ENCODE assay signal across 13 mouse cellular contexts in genomic region chr6:55010330-55011091, GRCm38 (mm10). TPM values are rescaled to one million over a fixed set of nuclear protein-coding genes. Genes with fewer than 3 reads are reported as not detected.
A peak's percentile ranks its signal among the peaks of the same experiment; 100 is the strongest.
DNase-seq lines count a peak whose midpoint lies in the region; ATAC-seq and TF ChIP-seq lines count a peak whose summit lies in the region.
"Had no signal": no experiment of that assay in that cellular context is flagged by ENCODE, and none has a peak within 500 bp of the region (broad histone marks: within the 10 kb centered on the region; RNA-seq: fewer than 3 reads in every experiment).

No protein-coding gene starts in this region.

- no peak overlapping the region for H3K27ac ChIP-seq in heart, embryonic 13.5 days (replicated peaks)
- peak overlapping the region; percentile 90 for H3K27ac ChIP-seq in hindbrain, embryonic 10.5 days
- H3K27ac ChIP-seq in intestine, postnatal 0 days (ENCODE audit: low read depth, low read length) = no peak overlapping the region
- peak overlapping the region; percentile 66; the same call in 1 of the 2 replicates for H3K27ac ChIP-seq in neural tube, embryonic 12.5 days

- no peaks in the 10 kb centered on the region for H3K9me3 ChIP-seq in heart, embryonic 13.5 days
- peaks cover 7% of the 10 kb centered on the region; the same call in 1 of the 2 replicates for H3K9me3 ChIP-seq in hindbrain, embryonic 10.5 days
- no peaks in the 10 kb centered on the region for H3K9me3 ChIP-seq in intestine, postnatal 0 days (ENCODE audit: control insufficient read depth)
- peaks cover 8% of the 10 kb centered on the region; the same call in 1 of the 2 replicates for H3K9me3 ChIP-seq in neural tube, embryonic 12.5 days

- H3K27me3 ChIP-seq in heart, embryonic 13.5 days (replicated peaks) = no peaks in the 10 kb centered on the region
- H3K27me3 ChIP-seq in hindbrain, embryonic 10.5 days (ENCODE audit: insufficient read depth, poor library complexity, severe bottlenecking) = peaks cover 14% of the 10 kb centered on the region
- H3K27me3 ChIP-seq in intestine, postnatal 0 days (replicated peaks; ENCODE audit: control insufficient read depth, insufficient read depth, low read length) = no peaks in the 10 kb centered on the region
- no peaks in the 10 kb centered on the region for H3K27me3 ChIP-seq in neural tube, embryonic 12.5 days (replicated peaks)

- no peak overlapping the region for H3K9ac ChIP-seq in heart, embryonic 13.5 days
- H3K9ac ChIP-seq in intestine, postnatal 0 days (ENCODE audit: low read depth, low read length) = no peak overlapping the region
- no peak overlapping the region for H3K9ac ChIP-seq in neural tube, embryonic 12.5 days

- no peak for DNase-seq in heart, postnatal 4 days
- DNase-seq in hindbrain, embryonic 10.5 days (ENCODE audit: low spot score) = no peak
- no peak for DNase-seq in spleen, postnatal 14 days (ENCODE audit: low spot score in 2 of 2)
- DNase-seq in urinary bladder, postnatal 14 days (ENCODE audit: low spot score) = no peak
- DNase-seq in right cerebral cortex, postnatal 4 days = no peak
- DNase-seq: adrenal gland, adult 2 months; heart, postnatal 36 days; kidney, postnatal 36 days; thymus, postnatal 4 days had no signal

- ATAC-seq in heart, embryonic 13.5 days (ENCODE audit: extremely low read depth, insufficient number of reproducible peaks, low FRiP score, low TSS enrichment) = no peak
- peak; percentile 63; the same call in 1 of the 2 replicates for ATAC-seq in intestine, postnatal 0 days
- ATAC-seq in neural tube, embryonic 12.5 days (ENCODE audit: low FRiP score, low read depth) = peak; percentile 57

- H3K36me3 ChIP-seq in heart, embryonic 13.5 days = no peaks in the 10 kb centered on the region
- no peaks in the 10 kb centered on the region for H3K36me3 ChIP-seq in hindbrain, embryonic 10.5 days
- H3K36me3 ChIP-seq in intestine, postnatal 0 days (ENCODE audit: control insufficient read depth, insufficient read depth) = no peaks in the 10 kb centered on the region
- H3K36me3 ChIP-seq in neural tube, embryonic 12.5 days = no peaks in the 10 kb centered on the region

- no peak for TF ChIP-seq CTCF in intestine, postnatal 0 days (IDR thresholded peaks at IDR 0.05; ENCODE audit: low read depth)

- H3K4me2 ChIP-seq in heart, embryonic 13.5 days = peak overlapping the region; percentile 63
- no peak overlapping the region for H3K4me2 ChIP-seq in intestine, postnatal 0 days (replicated peaks; ENCODE audit: low read depth)
- H3K4me2 ChIP-seq in neural tube, embryonic 12.5 days (replicated peaks) = peak overlapping the region; percentile 55

- WGBS in heart, embryonic 13.5 days = 59% methylated on average over 4 of the region's 4 CpGs
- WGBS in hindbrain, embryonic 10.5 days = 57% methylated on average over 4 of the region's 4 CpGs
- 59% methylated on average over 4 of the region's 4 CpGs for WGBS in intestine, postnatal 0 days
- 81% methylated on average over 3 of the region's 4 CpGs for WGBS in neural tube, embryonic 12.5 days

- no peak overlapping the region for H3K4me3 ChIP-seq in heart, embryonic 13.5 days
- H3K4me3 ChIP-seq in hindbrain, embryonic 10.5 days = peak overlapping the region; percentile 42
- H3K4me3 ChIP-seq in intestine, postnatal 0 days (ENCODE audit: low read depth, low read length) = no peak overlapping the region
- no peak overlapping the region for H3K4me3 ChIP-seq in neural tube, embryonic 12.5 days
- H3K4me3 ChIP-seq: megakaryocyte, embryonic 14.5 days had no signal

- H3K4me1 ChIP-seq in heart, embryonic 13.5 days = peaks cover 10% of the 10 kb centered on the region
- H3K4me1 ChIP-seq in hindbrain, embryonic 10.5 days (replicated peaks) = peaks cover 21% of the 10 kb centered on the region
- no peaks in the 10 kb centered on the region for H3K4me1 ChIP-seq in intestine, postnatal 0 days (replicated peaks; ENCODE audit: control insufficient read depth, insufficient read depth, low read length)
- H3K4me1 ChIP-seq in neural tube, embryonic 12.5 days = peaks cover 15% of the 10 kb centered on the region; the same call in 1 of the 2 replicates

RNA-seq across cellular contexts. Expression of gene Ggct, which starts 17.8 kb away (rescaled TPM):
- polyA plus RNA-seq in heart, embryonic 13.5 days (2015; fragmentation: Nextera tagmentation; extraction: Ambion mirVana) = 6.3 and 6.9 TPM in 2 replicates
- total RNA-seq in heart, postnatal 4 days (2021) = 10 to 100 TPM in 1 of 2 experiments, 1 to 10 TPM in 1; 8.8 to 10.2 TPM
- polyA plus RNA-seq in hindbrain, embryonic 10.5 days (2016; fragmentation: Nextera tagmentation; extraction: Ambion mirVana) = 11.1 and 13.6 TPM in 2 replicates
- polyA plus RNA-seq in intestine, postnatal 0 days (2015; fragmentation: Nextera tagmentation; extraction: Ambion mirVana) = 19.7 and 25.5 TPM in 2 replicates
- polyA plus RNA-seq in neural tube, embryonic 12.5 days (2016; fragmentation: Nextera tagmentation; extraction: Ambion mirVana) = 14.3 and 15.4 TPM in 2 replicates

RNA-seq across cellular contexts. Expression of gene Gars, which starts 27.3 kb away (rescaled TPM):
- polyA plus RNA-seq in heart, embryonic 13.5 days (2015; fragmentation: Nextera tagmentation; extraction: Ambion mirVana) = 158 and 169 TPM in 2 replicates
- 10 to 100 TPM; 93.7 to 98.2 TPM for total RNA-seq in heart, postnatal 4 days (2021)
- polyA plus RNA-seq in hindbrain, embryonic 10.5 days (2016; fragmentation: Nextera tagmentation; extraction: Ambion mirVana) = 210 and 216 TPM in 2 replicates
- polyA plus RNA-seq in intestine, postnatal 0 days (2015; fragmentation: Nextera tagmentation; extraction: Ambion mirVana) = 66.8 and 67.7 TPM in 2 replicates
- polyA plus RNA-seq in neural tube, embryonic 12.5 days (2016; fragmentation: Nextera tagmentation; extraction: Ambion mirVana) = 202 and 206 TPM in 2 replicates

RNA-seq across cellular contexts. Expression of gene Nod1, which starts 38.1 kb away (rescaled TPM):
- 3.8 and 4.2 TPM in 2 replicates for polyA plus RNA-seq in heart, embryonic 13.5 days (2015; fragmentation: Nextera tagmentation; extraction: Ambion mirVana)
- 10 to 100 TPM in 1 of 2 experiments, 1 to 10 TPM in 1; 9.3 to 10.3 TPM for total RNA-seq in heart, postnatal 4 days (2021)
- polyA plus RNA-seq in hindbrain, embryonic 10.5 days (2016; fragmentation: Nextera tagmentation; extraction: Ambion mirVana) = 1.7 and 2.7 TPM in 2 replicates
- 2.3 and 2.7 TPM in 2 replicates for polyA plus RNA-seq in intestine, postnatal 0 days (2015; fragmentation: Nextera tagmentation; extraction: Ambion mirVana)
- polyA plus RNA-seq in neural tube, embryonic 12.5 days (2016; fragmentation: Nextera tagmentation; extraction: Ambion mirVana) = 3.3 and 3.5 TPM in 2 replicates

Comparison
In these comparisons a context has a peak if more than half of its experiments do, and no peak if none do; other contexts are left out.
1. H3K27ac ChIP-seq: peak in hindbrain, embryonic 10.5 days (single experiment) and neural tube, embryonic 12.5 days (single experiment); none in heart, embryonic 13.5 days (single experiment) and intestine, postnatal 0 days (single experiment).